Mouse (Mus musculus) retina, postnatal 7 days (tissue): ENCODE measurements around the gene Ucn2.

Experiments
- DNase-seq: peaks from one replicate; pipeline ENCODE4 v3.0.0-alpha.2; 2012; ENCODE audit warnings: low read depth, low spot score

Gene Ucn2

DNA sequence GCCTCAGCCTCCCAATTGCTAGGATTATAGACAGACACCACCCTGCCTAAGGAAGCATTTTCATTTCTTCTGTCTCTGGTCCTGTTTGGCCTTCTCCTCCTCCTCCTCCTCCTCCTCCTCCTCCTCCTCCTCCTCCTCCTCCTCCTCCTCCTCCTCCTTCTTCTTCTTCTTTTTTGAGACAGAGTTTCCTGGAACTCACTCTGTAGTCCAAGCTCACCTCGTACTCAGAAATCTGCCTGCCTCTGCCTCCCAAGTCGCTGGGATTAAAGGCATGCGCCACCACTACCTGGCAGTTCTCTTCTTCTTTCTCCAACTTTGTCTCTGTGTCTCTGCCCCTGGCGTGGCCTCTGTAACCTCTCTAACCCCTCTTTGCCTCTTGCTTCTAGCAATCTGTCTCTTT is at the start of gene Ucn2:
Ucn2 (plus strand) TSS at position 301 of the 400 bp plus-strand sequence.
- no peak for DNase-seq

- peak; percentile 98 for DNase-seq
These were observed 49.1 kb upstream of the Ucn2 start, which contains the start of gene Uqcrc1 for GRCm38 (mm10) chr9:108936418-108937364. Gene Uqcrc1 (plus strand): TSS chr9:108936633.

- no peak for DNase-seq
These were observed 40.7 kb upstream of the Ucn2 start for GRCm38 (mm10) chr9:108945111-108945510.

DNA sequence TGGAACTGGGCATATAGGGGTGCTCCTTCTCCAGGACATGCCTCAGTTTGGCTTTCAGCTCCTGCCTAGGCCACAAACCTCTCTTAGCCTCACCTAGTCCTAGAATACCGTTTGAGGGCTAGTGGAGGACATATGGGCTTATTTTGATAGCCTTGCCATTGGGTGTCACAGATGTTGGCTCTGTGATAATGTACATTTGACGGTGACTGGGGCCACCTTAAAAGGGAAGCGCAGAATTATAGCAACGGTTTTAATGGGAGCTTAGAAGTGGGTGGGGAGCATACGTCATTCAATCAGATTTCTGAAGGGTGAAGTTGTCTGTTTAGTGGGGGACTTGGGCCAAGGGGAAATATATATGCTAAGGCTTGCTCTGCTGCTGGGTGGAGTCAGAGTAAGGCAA is 40.2 kb upstream of the Ucn2 start:
- no peak for DNase-seq

DNA sequence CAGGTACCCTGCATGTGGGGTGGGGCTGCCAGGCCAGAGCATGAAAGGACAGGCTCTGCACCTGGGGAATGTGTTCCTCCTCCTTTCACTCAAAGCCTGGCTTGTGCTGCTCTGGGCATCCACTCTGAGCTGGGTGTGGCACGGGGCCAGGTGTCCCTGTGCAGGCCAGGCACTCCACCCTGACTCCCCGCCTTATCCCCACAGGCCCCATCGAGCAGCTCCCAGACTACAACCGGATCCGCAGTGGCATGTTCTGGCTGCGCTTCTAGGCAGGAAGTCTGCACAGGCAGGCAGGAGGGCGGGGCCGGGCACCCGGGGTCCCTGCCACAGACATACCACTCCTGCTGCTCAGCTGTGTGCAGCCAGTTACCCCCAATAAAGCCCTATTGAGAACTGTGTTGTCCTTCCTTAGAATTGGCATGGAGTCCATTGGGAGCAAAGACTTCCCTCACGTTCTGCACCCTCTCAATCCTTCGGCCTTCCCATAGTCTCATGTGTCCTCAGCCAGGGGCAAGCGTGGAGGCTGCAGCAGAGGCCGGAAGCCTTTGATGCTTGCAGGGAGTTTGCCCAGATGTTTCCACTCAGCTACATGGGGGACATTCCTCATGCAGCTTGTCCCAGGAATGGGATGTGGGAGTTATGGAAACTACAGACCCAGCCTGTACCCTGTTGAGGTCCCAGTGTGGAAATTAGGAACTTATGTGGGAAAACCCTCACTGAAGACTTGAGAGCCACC is 36.4 kb upstream of the Ucn2 start:
- DNase-seq: no peak

DNA sequence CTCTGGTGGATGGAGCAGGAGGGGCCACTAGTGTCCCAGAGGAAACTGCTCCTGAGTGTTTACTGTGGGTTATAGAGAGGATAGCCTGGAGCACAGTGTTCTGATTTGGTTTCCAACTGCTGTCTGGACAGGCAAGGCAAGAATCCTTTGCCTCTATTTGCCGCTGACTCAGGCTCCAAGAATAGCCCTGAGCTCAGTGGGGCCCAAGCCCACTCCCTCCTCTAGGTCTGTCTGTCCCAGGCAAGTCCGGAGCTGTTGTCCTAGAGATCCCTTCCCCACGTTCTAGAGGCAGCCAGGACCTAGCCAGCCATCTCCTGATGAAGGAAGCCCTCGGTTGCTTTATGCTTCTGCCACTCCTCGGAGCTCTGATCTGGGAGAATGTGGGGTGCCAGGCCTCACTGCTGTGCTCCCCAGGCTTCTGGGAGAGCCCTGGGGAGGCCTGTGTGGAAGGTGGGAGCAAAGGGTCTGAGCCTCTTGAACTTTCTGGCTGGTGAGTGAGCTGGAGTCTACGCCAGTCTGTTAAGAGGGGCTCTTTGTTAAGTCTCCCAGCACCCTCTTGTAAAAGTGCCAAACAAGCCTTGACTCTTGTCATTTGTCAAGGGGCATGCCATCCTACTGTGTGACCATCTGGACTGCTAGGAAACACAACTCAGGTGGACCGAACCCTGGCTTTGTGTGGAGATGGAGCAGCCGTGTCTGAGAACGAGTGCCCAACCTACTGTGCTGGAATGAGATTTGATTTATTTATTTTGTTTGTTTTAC is 35.7 kb upstream of the Ucn2 start:
- no peak for DNase-seq

- DNase-seq: no peak
These were observed 32.7 kb upstream of the Ucn2 start, which contains the start of gene Col7a1 for GRCm38 (mm10) chr9:108953081-108953636. Gene Col7a1 (plus strand): TSS chr9:108953586.

GRCm38 (mm10) chr9:108955241-108955640 is 30.6 kb upstream of the Ucn2 start:
- no peak for DNase-seq

GRCm38 (mm10) chr9:108955846-108956245 is 30.0 kb upstream of the Ucn2 start:
- no peak for DNase-seq

DNA sequence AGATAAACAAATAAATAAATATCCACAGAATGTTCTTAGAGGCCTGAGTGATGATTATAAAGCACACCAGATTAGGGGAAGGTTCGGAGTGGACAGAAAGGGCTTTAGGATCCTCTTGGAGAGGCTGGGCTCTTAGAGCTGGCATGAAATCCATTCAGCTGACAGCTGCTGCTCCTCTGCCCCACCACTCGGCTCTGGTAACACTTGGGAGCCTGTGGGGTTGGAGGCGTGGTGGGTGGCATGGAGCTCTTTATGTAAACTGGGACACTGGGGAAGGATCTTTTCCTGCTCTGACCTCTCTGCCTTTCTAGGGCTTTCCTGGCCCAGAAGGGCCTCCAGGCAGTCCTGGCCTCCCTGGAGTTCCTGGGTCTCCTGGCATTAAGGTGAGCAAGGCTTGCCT is 22.2 kb upstream of the Ucn2 start:
- no peak for DNase-seq

GRCm38 (mm10) chr9:108964338-108964737 is 21.5 kb upstream of the Ucn2 start:
- DNase-seq: no peak

- DNase-seq: no peak
These were observed 15.2 kb upstream of the Ucn2 start for GRCm38 (mm10) chr9:108970623-108971022.

- no peak for DNase-seq
These were observed 9.3 kb upstream of the Ucn2 start for GRCm38 (mm10) chr9:108976483-108976882.

GRCm38 (mm10) chr9:108977966-108978365 is 7.8 kb upstream of the Ucn2 start:
- DNase-seq: no peak

DNA sequence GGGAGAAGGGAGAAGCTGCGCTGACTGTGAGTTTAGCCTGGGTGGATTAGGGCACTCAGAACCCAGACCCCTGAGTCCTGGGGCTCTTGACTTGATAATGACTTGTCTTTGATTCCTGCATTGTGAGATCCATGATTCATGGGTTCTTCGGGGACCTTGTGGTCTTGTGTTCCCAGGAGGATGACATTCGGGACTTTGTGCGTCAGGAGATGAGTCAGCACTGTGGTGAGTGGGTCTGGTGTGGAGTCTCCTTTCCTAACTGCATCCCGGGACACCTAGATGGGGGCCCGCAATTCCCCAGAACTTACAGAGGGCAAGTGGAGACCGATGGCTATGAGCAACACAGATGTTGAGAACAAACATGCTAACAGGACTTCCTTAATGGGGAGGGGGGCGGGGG is 3.3 kb upstream of the Ucn2 start:
- no peak for DNase-seq

GRCm38 (mm10) chr9:108983209-108983608 is 2.6 kb upstream of the Ucn2 start:
- no peak for DNase-seq

DNA sequence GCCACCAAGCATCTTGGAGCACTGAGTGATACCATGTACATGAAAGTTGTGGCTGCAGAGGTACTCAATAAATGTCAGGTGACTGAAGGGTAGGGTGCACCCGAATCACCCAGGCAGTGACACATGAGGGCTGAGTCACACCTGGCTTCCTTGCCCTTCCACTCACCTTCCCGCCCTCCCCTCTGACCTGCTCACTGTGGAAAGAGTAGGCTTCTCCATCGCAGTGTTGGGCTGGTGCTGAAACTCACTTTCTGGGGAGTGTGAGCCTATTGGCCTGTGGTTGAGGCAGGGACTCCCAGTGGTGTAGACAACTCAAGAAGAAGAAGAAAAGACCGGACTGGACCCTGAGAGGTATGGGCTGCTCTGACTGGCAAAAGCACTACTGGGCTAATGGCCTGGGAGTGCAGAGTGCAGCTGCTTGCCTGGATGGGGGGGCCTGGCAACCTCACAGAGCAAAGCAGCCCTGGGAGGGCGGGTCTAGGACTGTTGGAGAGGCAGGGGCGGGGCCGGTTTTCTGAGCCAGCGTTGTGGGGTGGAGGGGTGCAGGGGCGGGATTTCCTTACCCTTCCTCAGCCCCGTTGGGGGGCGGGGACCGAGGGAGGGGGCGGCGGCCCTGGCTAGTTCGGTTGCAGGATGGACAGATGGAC is 2.0 kb downstream of the Ucn2 start:
- DNase-seq: no peak

DNA sequence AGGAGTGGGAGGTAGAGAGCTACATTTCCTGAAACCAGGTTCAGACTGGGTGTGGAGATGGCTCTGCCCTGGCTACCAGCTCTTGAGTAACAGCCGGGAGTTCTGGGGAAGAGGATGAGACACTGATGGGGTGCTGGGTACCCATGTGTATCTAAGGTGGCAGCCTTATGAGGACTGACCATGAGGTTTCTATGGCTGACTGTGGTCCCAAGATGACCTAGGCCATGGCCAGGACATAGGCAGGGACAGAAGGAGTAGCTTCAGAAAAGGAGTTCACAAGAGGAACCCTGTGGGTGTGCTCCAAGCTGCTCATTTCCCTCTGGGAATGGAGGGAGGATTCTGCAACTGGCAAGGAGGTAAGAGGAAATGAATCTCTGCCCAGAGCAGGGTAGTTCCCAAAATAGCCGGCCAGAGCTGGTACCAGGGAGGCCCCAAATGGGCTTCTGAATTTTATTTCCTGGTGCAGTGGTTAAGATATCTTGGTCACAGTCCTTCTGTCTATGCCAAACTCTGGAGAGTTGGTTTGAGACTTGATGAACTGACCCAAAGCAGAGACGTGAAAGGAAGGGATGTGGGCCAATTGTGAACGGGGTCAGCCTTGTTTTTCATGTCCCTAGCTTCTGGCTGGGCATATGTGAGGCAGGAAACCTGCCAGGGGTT is 4.1 kb downstream of the Ucn2 start:
- DNase-seq: no peak

DNA sequence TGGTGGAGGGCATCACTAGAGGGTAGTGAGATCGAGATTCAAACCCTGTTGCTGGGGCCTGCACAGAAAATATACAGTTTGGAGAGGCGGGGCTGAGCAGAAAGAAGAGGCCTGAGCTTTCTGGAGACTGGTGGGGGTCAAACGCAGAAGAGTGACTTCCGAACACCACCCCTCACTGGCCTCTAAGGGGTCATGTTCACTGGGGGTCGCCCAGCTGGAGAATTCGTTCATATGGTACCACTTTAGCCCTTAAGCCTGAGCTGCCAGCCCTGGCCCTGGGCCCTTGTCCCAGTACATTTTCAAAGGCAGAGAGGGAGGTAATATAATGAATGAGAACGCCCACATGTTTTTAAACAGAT is 4.6 kb downstream of the Ucn2 start:
- DNase-seq: no peak

- peak; percentile 95 for DNase-seq
These were observed 5.7 kb downstream of the Ucn2 start, which contains the start of gene Pfkfb4 for GRCm38 (mm10) chr9:108991428-108992084. Gene Pfkfb4 (plus strand): TSS chr9:108991778.
